Mouse (Mus musculus): ENCODE results near the gene Klhl18. TPM values are rescaled to one million over a fixed set of nuclear protein-coding genes. Genes with fewer than 3 reads are reported as not detected.
"Not testable (repeated sequence)": the region's sequence is repeated elsewhere in the genome, so short reads cannot be mapped to it uniquely, and the experiment has no call there.

The Klhl18 gene
- polyA plus RNA-seq, 1 experiment: 10.6 TPM

GRCm38 (mm10) chr9:110407311-110408098 lies 69.0 kb downstream of the Klhl18 start:
- Histone ChIP-seq H3K79me3 (ENCODE audit: low read depth) (peaks cover 47% of the 10 kb centered on the region), H3ac (ENCODE audit: control insufficient read depth, insufficient read length, low read depth) (peak overlapping the region; percentile 81)

DNA sequence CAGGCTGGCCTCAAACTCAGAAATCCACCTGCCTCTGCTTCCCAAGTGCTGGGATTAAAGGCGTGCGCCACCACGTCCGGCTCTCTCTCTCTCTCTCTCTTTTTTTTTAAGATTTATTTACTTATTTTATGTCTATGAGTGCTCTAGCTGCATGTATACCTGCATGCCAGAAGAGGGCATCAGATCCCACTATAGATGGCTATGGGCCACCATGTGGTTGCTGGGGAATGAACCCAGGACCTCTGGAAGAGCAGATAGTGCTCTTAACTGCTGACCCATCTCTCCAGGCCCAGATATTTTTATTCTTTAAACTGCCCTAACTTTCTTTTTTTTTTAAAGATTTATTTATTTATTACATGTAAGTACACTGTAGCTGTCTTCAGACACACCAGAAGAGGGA lies 73.3 kb downstream of the Klhl18 start:
- H3K4me3 ChIP-seq (ENCODE audit: insufficient read depth, poor library complexity, severe bottlenecking); H3K27me3 ChIP-seq (ENCODE audit: control insufficient read depth, insufficient read depth, insufficient read length); H3ac ChIP-seq (ENCODE audit: control insufficient read depth, insufficient read length, low read depth): not testable (repeated sequence)
- H3K79me3 ChIP-seq (ENCODE audit: low read depth): peaks cover 84% of the 10 kb centered on the region
- peaks cover 98% of the 10 kb centered on the region for H3K79me2 ChIP-seq (ENCODE audit: control insufficient read depth, insufficient read depth)
- H3K36me3 ChIP-seq (ENCODE audit: control insufficient read depth, insufficient read depth): peaks cover 20% of the 10 kb centered on the region

More at GRCm38 (mm10) chr9:110407311-110408098, 69.0 kb downstream of the Klhl18 start:
- Histone ChIP-seq H3K4me3 (ENCODE audit: insufficient read depth, poor library complexity, severe bottlenecking) (peak overlapping the region; percentile 84), H3K36me3 (ENCODE audit: control insufficient read depth, insufficient read depth) (peaks cover 15% of the 10 kb centered on the region), H3K27me3 (ENCODE audit: control insufficient read depth, insufficient read depth, insufficient read length) (no peaks in the 10 kb centered on the region), H3K79me2 (ENCODE audit: control insufficient read depth, insufficient read depth) (peaks cover 56% of the 10 kb centered on the region)
- no peak for TF ChIP-seq USF1 (IDR thresholded peaks at IDR 0.05; ENCODE audit: low read depth)
- TF ChIP-seq MYOD1 (IDR thresholded peaks at IDR 0.05; ENCODE audit: control insufficient read depth, insufficient read length, low read depth): no peak

- TF ChIP-seq MYOG (IDR thresholded peaks at IDR 0.05; ENCODE audit: control insufficient read depth, extremely low read depth, insufficient read length) (no peak), USF1 (IDR thresholded peaks at IDR 0.05; ENCODE audit: low read depth) (no peak), MAX (IDR thresholded peaks at IDR 0.05) (no peak), CTCF (IDR thresholded peaks at IDR 0.05; ENCODE audit: control insufficient read depth, insufficient read depth, insufficient read length) (no peak), MYOD1 (IDR thresholded peaks at IDR 0.05; ENCODE audit: control insufficient read depth, insufficient read length, low read depth) (no peak)
- Histone ChIP-seq H3K27me3 (ENCODE audit: control insufficient read depth, insufficient read depth, insufficient read length) (no peaks in the 10 kb centered on the region), H3K79me3 (ENCODE audit: low read depth) (peaks cover 86% of the 10 kb centered on the region), H3K36me3 (ENCODE audit: control insufficient read depth, insufficient read depth) (peaks cover 20% of the 10 kb centered on the region), H3K79me2 (ENCODE audit: control insufficient read depth, insufficient read depth) (peaks cover 99% of the 10 kb centered on the region), H3K4me3 (ENCODE audit: insufficient read depth, poor library complexity, severe bottlenecking) (no peak overlapping the region), H3ac (ENCODE audit: control insufficient read depth, insufficient read length, low read depth) (no peak overlapping the region)
These were observed 73.8 kb downstream of the Klhl18 start for GRCm38 (mm10) chr9:110402731-110403130.

GRCm38 (mm10) chr9:110400650-110401049 lies 75.8 kb downstream of the Klhl18 start:
- peaks cover 29% of the 10 kb centered on the region for H3K36me3 ChIP-seq (ENCODE audit: control insufficient read depth, insufficient read depth)

GRCm38 (mm10) chr9:110393295-110393694 lies 83.2 kb downstream of the Klhl18 start:
- peaks cover 52% of the 10 kb centered on the region for H3K36me3 ChIP-seq (ENCODE audit: control insufficient read depth, insufficient read depth)
- H3K27me3 ChIP-seq (ENCODE audit: control insufficient read depth, insufficient read depth, insufficient read length): no peaks in the 10 kb centered on the region
- H3K79me3 ChIP-seq (ENCODE audit: low read depth): peaks cover 14% of the 10 kb centered on the region
- no peak overlapping the region for H3K4me3 ChIP-seq (ENCODE audit: insufficient read depth, poor library complexity, severe bottlenecking)
- peaks cover 39% of the 10 kb centered on the region for H3K79me2 ChIP-seq (ENCODE audit: control insufficient read depth, insufficient read depth)
- no peak for TF ChIP-seq MAX (IDR thresholded peaks at IDR 0.05)
- no peak for TF ChIP-seq CTCF (IDR thresholded peaks at IDR 0.05; ENCODE audit: control insufficient read depth, insufficient read depth, insufficient read length)
- no peak for TF ChIP-seq MYOG (IDR thresholded peaks at IDR 0.05; ENCODE audit: control insufficient read depth, extremely low read depth, insufficient read length)
- TF ChIP-seq CEBPB (IDR thresholded peaks at IDR 0.05; ENCODE audit: low read depth): no peak
- no peak for TF ChIP-seq FOSL1 (IDR thresholded peaks at IDR 0.05; ENCODE audit: insufficient read depth, low read length, poor library complexity, severe bottlenecking)
- TF ChIP-seq MYOD1 (IDR thresholded peaks at IDR 0.05; ENCODE audit: control insufficient read depth, insufficient read length, low read depth): no peak
- no peak for TF ChIP-seq USF1 (IDR thresholded peaks at IDR 0.05; ENCODE audit: low read depth)
- H3ac ChIP-seq (ENCODE audit: control insufficient read depth, insufficient read length, low read depth): no peak overlapping the region

More at GRCm38 (mm10) chr9:110400650-110401049, 75.8 kb downstream of the Klhl18 start:
- peaks cover 70% of the 10 kb centered on the region for H3K79me3 ChIP-seq (ENCODE audit: low read depth)
- H3K79me2 ChIP-seq (ENCODE audit: control insufficient read depth, insufficient read depth): peaks cover 85% of the 10 kb centered on the region
- H3K4me3 ChIP-seq (ENCODE audit: insufficient read depth, poor library complexity, severe bottlenecking): no peak overlapping the region
- H3ac ChIP-seq (ENCODE audit: control insufficient read depth, insufficient read length, low read depth): no peak overlapping the region
- no peaks in the 10 kb centered on the region for H3K27me3 ChIP-seq (ENCODE audit: control insufficient read depth, insufficient read depth, insufficient read length)
- TF ChIP-seq MAX (IDR thresholded peaks at IDR 0.05) (no peak), FOSL1 (IDR thresholded peaks at IDR 0.05; ENCODE audit: insufficient read depth, low read length, poor library complexity, severe bottlenecking) (no peak), MYOG (IDR thresholded peaks at IDR 0.05; ENCODE audit: control insufficient read depth, extremely low read depth, insufficient read length) (no peak), USF1 (IDR thresholded peaks at IDR 0.05; ENCODE audit: low read depth) (no peak), CEBPB (IDR thresholded peaks at IDR 0.05; ENCODE audit: low read depth) (no peak), CTCF (IDR thresholded peaks at IDR 0.05; ENCODE audit: control insufficient read depth, insufficient read depth, insufficient read length) (no peak), MYOD1 (IDR thresholded peaks at IDR 0.05; ENCODE audit: control insufficient read depth, insufficient read length, low read depth) (no peak)

DNA sequence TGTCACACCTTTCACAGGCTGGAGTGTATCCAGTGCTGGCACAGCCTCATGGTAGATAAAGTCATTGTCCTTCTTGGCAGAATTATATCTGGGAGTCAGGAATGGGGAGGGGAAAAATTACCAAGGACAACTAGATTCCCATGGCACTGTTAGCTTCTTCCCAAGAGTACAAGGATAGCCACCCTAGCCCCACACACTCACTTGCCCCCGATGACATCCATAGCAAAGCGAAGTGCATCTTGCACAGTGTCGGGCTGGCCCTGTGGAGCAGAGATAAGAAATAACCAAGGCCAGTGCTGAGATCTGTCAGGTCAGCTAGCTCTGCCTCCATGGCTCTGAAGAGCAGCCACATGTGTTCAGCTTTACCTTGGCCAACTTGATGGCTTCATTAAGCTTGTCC lies 85.7 kb downstream of the Klhl18 start:
- Histone ChIP-seq H3K36me3 (ENCODE audit: control insufficient read depth, insufficient read depth) (peaks cover 49% of the 10 kb centered on the region), H3ac (ENCODE audit: control insufficient read depth, insufficient read length, low read depth) (no peak overlapping the region), H3K27me3 (ENCODE audit: control insufficient read depth, insufficient read depth, insufficient read length) (no peaks in the 10 kb centered on the region), H3K79me3 (ENCODE audit: low read depth) (peaks cover 6% of the 10 kb centered on the region), H3K4me3 (ENCODE audit: insufficient read depth, poor library complexity, severe bottlenecking) (no peak overlapping the region), H3K79me2 (ENCODE audit: control insufficient read depth, insufficient read depth) (peaks cover 29% of the 10 kb centered on the region)
- TF ChIP-seq FOSL1 (IDR thresholded peaks at IDR 0.05; ENCODE audit: insufficient read depth, low read length, poor library complexity, severe bottlenecking): no peak
- TF ChIP-seq MAX (IDR thresholded peaks at IDR 0.05): no peak
- TF ChIP-seq CEBPB (IDR thresholded peaks at IDR 0.05; ENCODE audit: low read depth): no peak
- no peak for TF ChIP-seq MYOG (IDR thresholded peaks at IDR 0.05; ENCODE audit: control insufficient read depth, extremely low read depth, insufficient read length)
- TF ChIP-seq MYOD1 (IDR thresholded peaks at IDR 0.05; ENCODE audit: control insufficient read depth, insufficient read length, low read depth): no peak
- no peak for TF ChIP-seq CTCF (IDR thresholded peaks at IDR 0.05; ENCODE audit: control insufficient read depth, insufficient read depth, insufficient read length)
- no peak for TF ChIP-seq USF1 (IDR thresholded peaks at IDR 0.05; ENCODE audit: low read depth)
